Mouse (Mus musculus) kidney, postnatal 14 days (tissue): ENCODE measurements around the gene Gpr149.

Experiments
- DNase-seq: peaks from one replicate; pipeline ENCODE4 v3.0.0; 2022; ENCODE audit warnings: mixed read lengths

Gpr149 gene

DNA sequence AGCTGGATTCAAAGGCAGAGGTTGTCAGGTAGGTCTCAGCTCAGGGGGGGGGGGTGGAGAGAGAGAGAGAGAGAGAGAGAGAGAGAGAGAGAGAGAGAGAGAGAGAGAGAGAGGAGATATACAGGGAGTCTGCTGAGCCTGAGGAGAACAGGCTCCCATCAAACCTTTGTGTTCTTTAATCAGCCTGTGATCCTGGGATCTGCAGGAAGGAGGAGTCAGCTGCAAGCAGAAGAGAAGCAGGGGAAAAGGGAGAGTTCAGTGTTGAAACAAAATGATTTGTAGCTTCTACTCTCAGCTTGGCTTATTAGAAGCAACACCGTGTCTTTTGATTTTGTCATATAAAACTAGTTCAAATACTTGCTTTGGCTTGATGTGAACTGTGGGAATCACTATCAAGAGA is at the start of gene Gpr149:
Gene Gpr149 (minus strand): TSS at position 168 of the 400 bp plus-strand sequence.
- no peak for DNase-seq

DNA sequence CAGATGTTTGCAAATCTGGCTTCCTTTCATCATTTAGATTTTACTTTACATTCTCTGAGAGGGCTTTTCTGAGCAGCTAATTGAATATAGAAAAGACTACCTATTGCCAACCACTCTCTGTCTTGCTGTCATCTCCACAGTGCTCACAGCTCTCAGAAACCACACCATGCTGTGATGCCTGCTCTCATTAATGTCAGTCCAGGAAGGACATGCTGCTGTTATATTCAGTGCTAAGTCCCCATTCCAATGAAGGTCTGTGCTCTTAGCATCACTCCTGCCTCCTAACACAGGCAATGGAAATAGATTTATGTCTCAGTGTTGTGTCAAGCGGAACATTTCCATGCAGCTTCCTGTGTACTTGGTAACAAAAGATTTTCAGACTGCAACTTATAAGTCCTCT is 45.6 kb upstream of the Gpr149 start:
- no peak for DNase-seq

DNA sequence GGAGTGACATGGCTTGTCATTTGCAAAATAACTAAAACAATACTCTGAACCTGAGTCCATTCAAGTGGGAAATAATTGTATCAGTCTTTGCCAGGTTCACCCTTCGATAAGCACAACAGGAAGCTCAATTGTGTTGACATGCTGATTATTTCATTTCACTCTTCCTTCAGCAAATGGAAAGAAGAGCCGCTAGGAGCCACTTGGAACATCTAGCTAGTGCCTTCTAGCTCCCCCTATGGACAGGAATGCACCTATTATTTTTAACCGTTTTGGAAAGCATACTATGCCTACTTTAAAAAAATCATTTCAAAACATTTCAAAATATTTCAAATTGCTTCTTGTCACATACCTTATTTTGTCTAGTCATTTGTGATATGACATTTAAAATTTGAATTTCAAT is 5.9 kb upstream of the Gpr149 start:
- DNase-seq = no peak

DNA sequence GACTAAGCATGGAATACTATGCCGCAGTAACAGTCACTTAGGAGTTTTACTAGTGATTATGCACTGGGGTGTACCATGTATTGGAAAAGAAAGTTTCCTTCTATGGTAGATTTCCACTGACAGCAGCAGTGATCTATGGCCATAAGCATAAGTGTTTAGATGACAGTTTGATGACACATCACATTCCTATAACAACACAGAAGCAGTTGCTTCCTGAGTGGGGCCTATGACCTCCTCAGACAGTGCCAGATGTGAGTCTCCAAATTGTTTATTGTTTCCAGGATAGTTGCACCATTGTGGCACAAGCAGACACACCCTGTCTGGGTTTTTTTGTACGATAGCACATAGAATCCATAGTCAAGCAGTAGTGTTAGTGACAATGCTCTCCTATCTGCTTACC is 991 bp upstream of the Gpr149 start:
- no peak for DNase-seq

DNA sequence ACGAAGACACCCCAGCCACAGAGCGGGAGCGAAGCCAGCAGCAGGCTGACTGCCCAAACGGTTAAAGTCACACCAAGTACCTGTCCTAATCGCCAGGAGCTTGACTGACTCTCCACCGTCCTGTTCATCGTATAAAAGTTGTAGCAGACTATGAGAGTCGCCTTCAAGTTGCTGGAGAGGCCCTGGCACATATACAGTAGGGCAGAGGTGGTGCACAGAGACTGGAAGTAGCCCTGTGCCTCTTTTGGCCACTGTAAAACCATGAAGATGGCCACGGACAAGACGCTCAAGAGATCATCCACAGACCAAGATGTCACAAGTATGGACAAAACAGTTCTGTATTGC is 921 bp downstream of the Gpr149 start:
- DNase-seq = no peak

DNA sequence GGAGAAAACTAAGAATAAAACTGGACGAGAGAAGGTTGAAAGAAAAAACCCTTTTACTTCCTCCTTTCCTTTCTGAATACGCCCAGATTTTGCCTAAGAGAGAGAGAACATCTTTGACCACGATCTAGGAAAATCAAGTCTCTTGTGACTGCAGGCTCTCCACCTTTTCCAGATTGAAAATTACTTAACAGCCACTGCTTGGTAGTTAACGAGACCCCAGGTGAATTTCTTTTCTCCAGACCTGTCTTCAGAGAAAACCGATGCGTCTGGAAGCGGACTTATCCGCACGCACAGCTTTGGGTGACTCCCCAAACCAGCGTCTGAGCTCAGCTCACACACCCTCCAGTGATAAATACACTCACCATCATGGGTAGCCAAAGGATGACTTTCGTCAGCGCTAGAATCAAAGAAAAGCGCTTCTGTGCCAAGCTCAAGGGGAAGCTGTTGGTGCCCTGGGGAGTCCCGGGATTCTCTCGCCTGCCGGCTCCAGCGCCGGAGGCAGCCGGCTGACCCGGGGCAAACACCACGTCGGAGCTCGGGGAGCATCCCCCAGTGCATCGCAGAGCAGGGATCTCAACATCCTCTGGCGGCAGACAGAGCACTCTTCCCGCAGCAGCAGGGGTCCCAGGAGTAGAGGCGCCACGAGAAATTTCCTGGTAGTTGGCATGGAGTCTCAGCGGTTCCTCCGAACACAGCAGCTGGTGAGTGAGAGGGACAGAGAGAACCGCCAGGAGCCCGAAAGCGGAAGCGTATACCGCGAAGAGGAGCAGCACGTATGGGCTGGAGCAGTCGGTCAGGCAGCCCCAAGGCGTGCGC is 1.5 kb downstream of the Gpr149 start:
- no peak for DNase-seq

DNA sequence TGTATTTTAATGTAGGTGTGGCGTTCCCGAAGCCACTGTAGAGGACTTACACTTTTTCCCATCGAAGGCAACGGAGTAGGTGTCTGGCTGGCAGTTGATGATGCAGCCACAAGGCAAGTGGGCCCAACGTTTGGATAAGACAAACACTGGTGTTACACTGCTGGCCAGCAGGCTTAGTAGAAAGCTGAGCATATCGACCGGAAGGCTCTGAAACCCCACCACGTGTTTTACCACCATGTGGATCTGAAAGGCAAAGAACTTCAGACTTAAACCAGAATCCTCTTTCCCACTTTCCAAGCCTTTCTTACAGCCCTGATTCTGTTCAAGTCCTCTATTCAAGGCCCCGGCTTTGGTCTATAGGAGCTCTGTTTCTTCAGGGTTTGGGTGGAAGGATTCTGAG is 2.5 kb downstream of the Gpr149 start:
- DNase-seq = no peak

DNA sequence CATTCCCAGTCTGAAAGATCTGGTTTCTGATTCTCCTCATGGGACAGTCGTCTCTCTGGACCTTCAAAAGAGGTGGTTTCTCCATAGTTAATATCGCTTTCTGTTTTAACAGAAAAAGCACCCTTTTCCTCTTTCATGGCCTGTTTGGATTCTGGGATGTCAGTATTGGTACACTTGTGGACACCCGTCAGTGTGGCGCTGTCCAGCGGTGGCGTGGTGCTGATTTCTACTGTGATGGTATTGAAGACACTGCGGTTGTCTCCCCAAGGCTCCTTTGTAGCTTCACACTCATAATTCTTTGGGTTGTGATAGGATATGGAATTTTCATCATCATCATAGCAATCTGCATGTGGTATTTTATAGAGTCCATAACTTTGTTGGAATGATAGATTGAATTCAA is 10.1 kb downstream of the Gpr149 start:
- peak; percentile 16 for DNase-seq

DNA sequence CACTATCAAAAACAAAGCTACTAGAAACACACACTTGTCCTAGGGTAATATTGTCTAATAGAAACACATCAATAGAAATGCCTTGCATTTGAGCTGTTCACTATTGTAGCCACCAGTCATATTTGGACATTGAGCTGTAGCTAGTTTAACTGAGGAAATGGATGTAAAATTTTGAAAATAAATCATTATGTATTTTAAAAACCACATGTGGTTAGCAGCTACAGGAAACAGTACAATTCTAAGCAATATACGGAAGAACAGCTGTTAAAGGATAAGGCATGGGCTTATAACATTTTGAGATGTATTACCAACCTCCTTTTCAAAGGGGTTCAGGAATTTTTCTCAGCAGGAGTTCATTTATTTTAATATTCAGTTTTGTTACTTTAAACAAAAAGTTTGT is 19.9 kb downstream of the Gpr149 start:
- no peak for DNase-seq

DNA sequence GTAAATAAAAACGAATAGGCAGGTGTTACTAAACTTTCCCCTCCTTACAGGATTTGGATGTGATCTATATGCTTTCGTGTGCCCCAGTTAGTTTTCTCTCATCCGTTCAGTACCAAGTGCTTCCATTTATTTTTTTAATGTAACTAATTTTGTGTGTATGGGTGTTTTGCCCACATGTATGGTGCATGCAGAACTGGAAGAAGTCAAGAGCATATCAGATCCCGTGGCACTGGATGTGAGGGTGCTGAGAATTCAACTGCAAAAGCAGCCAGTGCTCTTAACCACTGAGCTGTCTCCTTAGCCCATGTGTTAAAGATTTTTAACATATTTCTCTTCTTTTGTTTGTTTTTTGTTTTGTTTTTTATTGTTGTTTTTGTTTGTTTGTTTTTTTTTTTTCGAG is 77.3 kb downstream of the Gpr149 start:
- no peak for DNase-seq

DNA sequence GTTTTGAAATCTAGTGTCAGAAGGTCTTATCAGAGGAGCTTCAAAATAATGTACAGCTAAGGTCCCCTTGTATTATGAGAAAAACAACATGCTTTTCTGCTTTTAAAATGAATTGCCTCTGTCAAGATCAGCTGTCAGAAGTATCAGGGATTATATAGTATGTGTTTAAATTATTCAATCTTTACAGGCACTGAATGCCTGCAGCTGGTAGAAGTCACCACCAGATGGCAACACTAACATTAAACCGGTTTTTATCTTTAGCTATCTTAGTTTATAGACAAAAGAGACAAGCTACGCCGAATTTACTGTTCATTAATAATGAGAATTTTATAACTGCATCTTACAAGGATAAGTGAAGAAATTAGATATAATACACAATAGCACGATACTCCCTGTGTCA is 77.8 kb downstream of the Gpr149 start:
- no peak for DNase-seq

DNA sequence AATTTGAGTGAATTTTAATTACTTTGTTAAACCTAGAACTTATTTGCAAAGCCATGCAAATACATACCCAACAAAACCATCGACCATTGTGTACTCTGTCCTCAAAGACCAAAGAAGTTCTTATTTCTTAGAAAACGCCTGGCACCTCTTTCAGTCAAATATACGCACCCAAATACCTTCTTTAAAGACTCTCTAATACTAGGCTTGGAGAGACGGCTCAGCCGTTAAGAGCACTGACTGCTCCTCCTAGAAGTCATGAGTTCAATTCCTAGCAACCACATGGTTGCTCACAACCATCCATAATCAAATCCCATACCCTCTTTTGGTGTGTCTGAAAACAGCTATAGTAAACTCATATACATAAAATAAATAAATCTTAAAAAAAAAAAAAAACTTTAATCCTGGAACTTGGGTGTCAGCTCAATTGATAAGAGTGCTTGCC is 97.7 kb downstream of the Gpr149 start:
- DNase-seq = no peak

DNA sequence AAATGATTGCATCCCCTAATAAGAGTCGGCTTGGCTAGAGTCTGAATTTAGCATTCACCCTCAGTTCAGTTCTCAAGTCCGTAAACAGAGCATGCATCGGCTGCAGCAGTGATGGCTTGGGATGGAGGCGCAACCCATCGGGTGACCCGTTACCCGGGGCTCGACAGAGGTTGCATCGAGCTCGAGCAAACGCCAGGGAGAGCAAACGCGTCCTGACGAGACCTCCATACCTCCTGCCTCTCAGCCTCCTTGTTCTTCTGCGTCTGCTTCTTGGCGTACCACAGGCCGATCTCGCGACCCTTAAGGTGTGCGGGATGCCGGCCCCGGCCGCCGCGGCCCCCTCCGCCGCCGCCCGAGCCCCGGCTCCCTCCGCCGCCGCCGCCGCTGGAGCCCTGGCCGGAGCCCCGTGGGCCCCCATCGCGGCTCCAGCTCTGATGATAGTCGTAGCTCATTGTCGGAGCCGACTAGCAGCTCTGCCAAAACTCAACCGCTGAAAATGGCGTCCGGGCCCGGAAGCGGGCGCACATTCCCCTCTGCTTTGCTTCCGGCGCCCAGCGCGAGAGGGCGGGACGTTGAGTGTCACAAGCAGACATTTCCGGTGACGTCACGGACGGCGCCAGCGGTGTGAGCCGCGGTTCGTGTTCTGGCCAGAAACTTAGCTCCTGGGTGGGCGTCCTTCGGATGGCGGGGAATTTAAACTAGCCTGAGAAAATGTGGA is 98.3 kb downstream of the Gpr149 start, which contains the start of gene Dhx36:
Gene Dhx36 (minus strand): TSS at position 517 of the 718 bp plus-strand sequence.
- DNase-seq = peak; percentile 98

DNA sequence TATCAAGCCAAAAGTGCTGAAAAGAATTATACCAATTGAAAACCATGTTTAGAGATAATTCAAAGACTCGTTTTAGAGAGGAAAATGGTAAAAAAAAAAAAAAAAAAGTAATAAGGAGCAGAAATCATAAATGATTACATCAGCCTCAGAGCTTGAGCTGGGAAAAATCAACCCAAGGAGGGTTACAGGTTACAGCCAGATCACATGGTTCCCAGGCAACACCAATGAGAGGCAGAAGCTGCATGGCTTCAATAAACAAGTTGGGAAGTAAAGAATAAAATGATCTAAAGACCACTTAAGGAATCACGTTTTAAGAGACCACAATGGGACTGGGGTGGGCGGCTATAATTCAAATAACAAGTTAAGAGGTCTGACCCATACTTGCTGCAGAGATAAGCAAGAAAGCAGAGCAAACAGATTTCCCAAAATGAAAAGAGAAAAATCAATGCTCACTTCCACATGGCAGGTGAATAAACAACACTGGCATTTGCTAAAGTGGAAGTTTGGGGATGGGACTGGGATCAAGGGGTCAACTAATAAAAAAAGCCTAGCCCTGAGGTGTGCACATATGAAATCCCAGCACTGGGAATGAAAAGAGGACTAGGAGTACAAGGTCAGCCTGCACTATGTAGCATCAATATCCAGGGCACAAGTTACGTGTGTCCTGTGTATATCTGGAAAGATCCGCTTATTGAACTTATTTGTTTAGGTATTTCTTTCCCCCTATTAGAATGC is 99.6 kb downstream of the Gpr149 start:
- no peak for DNase-seq

DNA sequence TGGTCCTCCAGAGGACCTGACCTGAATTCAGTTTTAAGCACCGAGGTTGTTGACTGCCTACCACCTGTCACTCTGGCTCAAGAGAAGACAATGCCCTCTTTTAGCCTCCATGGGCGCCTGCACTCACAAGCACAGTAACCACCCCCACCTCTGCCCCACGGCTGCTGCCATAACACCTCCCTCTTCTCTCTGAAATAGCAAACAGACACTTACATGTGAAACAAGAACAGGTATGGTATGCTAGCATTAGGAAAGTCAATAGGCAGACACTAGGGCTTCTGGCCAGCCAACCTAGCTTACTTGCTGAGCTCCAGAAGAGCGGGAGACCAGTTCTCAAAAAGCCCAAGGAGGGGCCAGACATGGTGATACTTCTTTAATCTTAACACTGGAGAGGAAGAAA is 105.6 kb downstream of the Gpr149 start:
- no peak for DNase-seq

DNA sequence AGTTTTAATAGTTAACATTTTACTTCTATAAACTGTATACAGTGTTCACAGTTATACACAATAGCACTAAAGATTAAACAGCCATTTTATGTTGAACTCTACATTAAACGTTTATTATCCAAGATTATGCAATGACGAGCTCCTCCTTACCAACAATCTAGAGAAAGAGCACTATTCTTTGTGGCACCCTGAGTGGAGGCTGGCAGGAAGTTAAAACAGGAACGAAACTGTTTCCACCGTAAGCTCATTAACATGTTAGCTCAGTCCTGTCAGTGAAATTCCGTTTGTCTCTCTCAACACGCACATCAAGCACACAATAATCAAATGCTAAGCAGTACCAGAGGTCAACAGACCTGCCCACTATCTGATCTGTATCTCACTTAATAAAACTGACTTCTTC is 112.4 kb downstream of the Gpr149 start:
- no peak for DNase-seq

DNA sequence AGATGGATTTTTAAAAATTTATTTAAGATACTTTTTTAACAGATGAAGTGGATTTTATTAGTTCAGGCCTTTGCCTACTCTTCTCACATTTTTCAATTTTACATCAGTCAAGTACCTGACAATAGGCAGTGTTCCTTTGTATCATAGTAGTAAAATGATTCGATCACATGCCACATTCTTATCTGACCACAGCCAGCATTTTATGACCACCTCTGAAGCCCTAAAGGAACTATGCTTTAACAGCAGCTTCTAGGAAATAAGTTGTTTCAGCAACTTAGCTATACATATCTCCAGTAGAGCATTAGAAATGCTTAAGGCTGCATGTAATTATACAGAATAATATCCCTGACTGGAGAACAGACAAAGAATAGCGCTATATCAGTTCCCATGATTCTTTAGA is 120.6 kb downstream of the Gpr149 start:
- DNase-seq = no peak
